Mouse (Mus musculus) embryonic facial prominence, embryonic 14.5 days (tissue): ENCODE data around the gene Rasgrp4. TPM values are rescaled to one million over a fixed set of nuclear protein-coding genes. Genes with fewer than 3 reads are reported as not detected.
"Not testable (repeated sequence)": the region's sequence is repeated elsewhere in the genome, so short reads cannot be mapped to it uniquely, and the experiment has no call there.

Experiments used
- ATAC-seq: fragments of 200-750 bp; cut with Nextera tagmentation; 2 replicates; pipeline ENCODE4 v1.8.0; 2017; ENCODE audit warnings: low read depth, moderate number of reproducible peaks, moderate TSS enrichment
- DNase-seq: peaks from one replicate; pipeline ENCODE4 v3.0.0-alpha.2; 2015; ENCODE audit warnings: low spot score
- H3K27ac ChIP-seq: fragments of 300-500 bp; sonication (generic); replicated peaks from 2 replicates; pipeline ENCODE4 v1.5.1; 2014; ENCODE audit warnings: low read depth, mild to moderate bottlenecking, low read length, moderate library complexity
- H3K27me3 ChIP-seq: fragments of 300-500 bp; sonication (generic); replicated peaks from 2 replicates; pipeline ENCODE4 v1.6.1; 2014; ENCODE audit warnings: low read length; ENCODE audit not compliant: control insufficient read depth, insufficient read depth
- H3K36me3 ChIP-seq: fragments of 300-500 bp; sonication (generic); 2 replicates; pipeline ENCODE4 v1.6.1; 2014; ENCODE audit warnings: low read length, mixed read lengths; ENCODE audit not compliant: control insufficient read depth, insufficient read depth
- H3K4me1 ChIP-seq: fragments of 300-500 bp; sonication (generic); 2 replicates; pipeline ENCODE4 v1.6.1; 2014; ENCODE audit warnings: antibody characterized with exemption, low read length; ENCODE audit not compliant: control insufficient read depth, insufficient read depth
- H3K4me2 ChIP-seq: fragments of 300-500 bp; sonication (generic); 2 replicates; pipeline ENCODE4 v1.6.1; 2014; ENCODE audit warnings: low read depth, mild to moderate bottlenecking, low read length, moderate library complexity, mixed read lengths
- H3K4me3 ChIP-seq: fragments of 300-500 bp; sonication (generic); 2 replicates; pipeline ENCODE4 v1.5.1; 2014; ENCODE audit warnings: low read depth, mild to moderate bottlenecking, low read length
- H3K9ac ChIP-seq: fragments of 300-500 bp; sonication (generic); 2 replicates; pipeline ENCODE4 v1.6.1; 2014; ENCODE audit warnings: low read depth, mild to moderate bottlenecking, low read length, moderate library complexity, mixed read lengths
- H3K9me3 ChIP-seq: fragments of 300-500 bp; sonication (generic); 2 replicates; pipeline ENCODE4 v1.6.1; 2016; ENCODE audit warnings: low read length; ENCODE audit not compliant: control insufficient read depth
- WGBS: fragments of 180-500 bp; shearing (Covaris S2); extraction: QIAGEN DNeasy Blood & Tissue Kit; methylation state at CpG from one replicate; pipeline ENCODE4 v1.1.7; 2014; 5-methylcytosine and 5-hydroxymethylcytosine counted together
- polyA plus RNA-seq: library from polyadenylated mRNA; unstranded; fragments of >200 nt; fragmentation: Nextera tagmentation; extraction: Ambion mirVana; gene quantifications from 2 replicates; pipeline ENCODE4 v1.2.1, GENCODE M21; 2014

Rasgrp4 gene
- polyA plus RNA-seq, 1 experiment from 2014 or later = 0.78 TPM

DNA sequence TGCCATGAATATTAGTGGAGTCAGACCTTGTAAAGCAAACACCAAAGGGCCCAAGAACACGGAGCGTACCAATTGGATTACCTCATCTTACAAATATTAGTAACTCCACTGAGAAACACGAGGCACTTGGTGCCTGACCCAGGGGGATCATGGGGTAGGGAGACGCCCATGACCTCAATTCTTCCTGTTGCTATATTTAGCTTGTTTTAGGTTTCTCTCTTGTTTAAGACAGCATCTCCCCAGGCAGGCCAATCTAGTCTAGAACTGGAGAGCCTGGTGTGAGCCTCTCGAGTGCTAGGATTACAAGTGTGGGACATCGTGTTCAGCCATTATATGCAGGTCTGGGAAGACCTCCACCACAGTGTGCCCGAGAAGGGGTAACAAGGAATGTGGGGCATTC lies 44.7 kb downstream of the Rasgrp4 start:
- H3K36me3 ChIP-seq = peaks cover 34% of the 10 kb centered on the region
- 32% methylated on average over 7 of the region's 7 CpGs for WGBS

DNA sequence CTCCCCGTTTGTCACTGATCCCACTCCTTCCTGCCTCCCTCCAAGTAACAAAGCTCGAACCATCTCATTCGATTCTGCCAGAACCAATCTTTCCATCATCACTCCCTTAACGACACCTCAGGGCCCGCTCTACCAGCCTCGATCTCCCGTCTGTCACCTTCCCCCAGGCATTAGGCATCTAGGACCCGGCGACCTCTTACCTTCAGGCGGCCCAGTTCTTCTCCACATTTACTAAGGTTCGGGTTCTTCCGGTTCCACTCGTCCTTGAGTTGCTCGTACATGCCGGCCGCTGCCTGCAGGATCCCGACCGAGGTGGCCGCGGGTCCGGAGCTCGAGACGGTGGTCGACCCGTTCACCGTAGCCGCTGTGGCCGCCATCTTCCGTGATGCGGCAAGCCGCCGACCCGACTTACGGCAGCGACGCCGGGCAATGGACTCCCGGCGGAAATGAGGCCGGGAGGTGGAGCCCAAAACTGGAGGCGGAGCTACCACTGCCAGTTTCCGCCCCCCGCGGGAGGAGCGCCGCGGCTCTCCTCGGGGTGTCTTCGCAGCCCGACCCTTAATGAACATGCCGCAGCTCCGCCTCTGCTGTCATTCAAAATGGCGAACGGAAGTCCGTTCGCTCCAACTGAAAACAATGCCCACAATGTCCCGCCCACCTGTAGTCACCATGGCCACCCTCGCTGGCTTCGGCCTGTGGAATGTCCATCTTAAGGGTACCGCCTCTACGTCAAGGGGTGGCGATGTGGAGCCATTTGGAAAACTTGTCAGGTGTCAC lies 45.6 kb downstream of the Rasgrp4 start, which contains the start of gene Psmd8:
Gene Psmd8 (minus strand): TSS at position 625 of the 777 bp plus-strand sequence.
- peak within 1 kb of the TSS; percentile 66 for H3K27ac ChIP-seq
- under 1% methylated on average over 62 of the region's 62 CpGs for WGBS
- peak; percentile 97 for ATAC-seq
- H3K27me3 ChIP-seq = no peaks in the 10 kb centered on the region
- H3K9ac ChIP-seq = peak within 1 kb of the TSS; percentile 89
- peaks cover 10% of the 10 kb centered on the region; the same call in 1 of the 2 replicates for H3K4me1 ChIP-seq
- peak; percentile 99 for DNase-seq
- peaks cover 24% of the 10 kb centered on the region for H3K36me3 ChIP-seq
- H3K9me3 ChIP-seq = no peaks in the 10 kb centered on the region
- H3K4me2 ChIP-seq = peak within 1 kb of the TSS; percentile 81
- peak within 1 kb of the TSS; percentile 73 for H3K4me3 ChIP-seq

More for the DNA sequence above, 44.7 kb downstream of the Rasgrp4 start:
- Histone ChIP-seq H3K27ac (no peak overlapping the region), H3K4me1 (peaks cover 10% of the 10 kb centered on the region; the same call in 1 of the 2 replicates), H3K9ac (peak overlapping the region; percentile 89), H3K4me3 (peak overlapping the region; percentile 73), H3K27me3 (peaks cover 8% of the 10 kb centered on the region), H3K9me3 (no peaks in the 10 kb centered on the region), H3K4me2 (peak overlapping the region; percentile 81)
- ATAC-seq (no peak), DNase-seq (no peak)

DNA sequence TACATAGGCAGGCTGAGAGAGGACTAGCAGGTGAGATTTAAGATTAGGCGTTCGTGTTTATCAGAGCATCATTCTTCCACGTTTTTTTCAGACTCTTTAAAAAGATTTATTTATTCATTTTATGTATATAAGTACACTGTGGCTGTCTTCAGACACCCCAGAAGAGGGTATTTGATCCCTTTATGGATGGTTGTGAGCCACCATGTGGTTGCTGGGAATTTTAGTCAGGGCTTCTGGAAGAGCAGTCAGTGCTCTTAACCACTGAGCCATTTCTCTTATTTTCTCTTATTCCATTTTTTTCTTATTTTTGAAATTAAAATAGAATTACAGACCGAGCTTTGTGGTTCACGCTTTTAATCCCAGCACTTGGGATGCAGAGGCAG lies 46.2 kb downstream of the Rasgrp4 start:
- no peaks in the 10 kb centered on the region for H3K9me3 ChIP-seq
- no peak overlapping the region for H3K9ac ChIP-seq
- peak overlapping the region; percentile 81 for H3K4me2 ChIP-seq
- ATAC-seq (peak; percentile 19), DNase-seq (no peak)
- H3K27ac ChIP-seq = no peak overlapping the region
- no peaks in the 10 kb centered on the region for H3K27me3 ChIP-seq
- peaks cover 10% of the 10 kb centered on the region; the same call in 1 of the 2 replicates for H3K4me1 ChIP-seq
- H3K36me3 ChIP-seq = peaks cover 18% of the 10 kb centered on the region; the same call in 1 of the 2 replicates
- WGBS = 38% methylated on average over 5 of the region's 5 CpGs
- H3K4me3 ChIP-seq = peak overlapping the region; percentile 73

DNA sequence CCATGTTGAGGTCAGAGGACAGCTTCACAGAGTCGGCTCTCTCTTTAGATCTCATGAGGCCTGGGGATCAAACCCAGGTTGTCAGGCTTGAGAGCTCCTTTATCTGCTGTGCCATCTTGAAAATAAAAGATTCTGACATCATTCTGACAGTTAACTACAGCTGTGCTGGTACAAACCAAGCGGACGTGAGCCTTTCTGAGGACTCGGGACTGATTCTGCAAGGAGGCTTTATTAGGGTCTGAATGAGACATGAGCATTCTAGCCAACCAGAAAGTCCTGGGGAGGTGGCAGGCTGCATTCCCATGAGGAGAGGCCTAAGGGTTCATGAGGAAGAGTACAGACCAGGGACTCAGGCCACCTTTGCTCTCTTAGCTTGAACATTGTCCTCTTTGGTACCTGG lies 46.7 kb downstream of the Rasgrp4 start:
- H3K9me3 ChIP-seq, DNase-seq, H3K4me1 ChIP-seq, ATAC-seq, H3K4me2 ChIP-seq, H3K4me3 ChIP-seq, H3K27me3 ChIP-seq, H3K27ac ChIP-seq, H3K9ac ChIP-seq: not testable (repeated sequence)
- WGBS = 90% methylated on average over 4 of the region's 4 CpGs
- H3K36me3 ChIP-seq = peaks cover 14% of the 10 kb centered on the region; the same call in 1 of the 2 replicates

DNA sequence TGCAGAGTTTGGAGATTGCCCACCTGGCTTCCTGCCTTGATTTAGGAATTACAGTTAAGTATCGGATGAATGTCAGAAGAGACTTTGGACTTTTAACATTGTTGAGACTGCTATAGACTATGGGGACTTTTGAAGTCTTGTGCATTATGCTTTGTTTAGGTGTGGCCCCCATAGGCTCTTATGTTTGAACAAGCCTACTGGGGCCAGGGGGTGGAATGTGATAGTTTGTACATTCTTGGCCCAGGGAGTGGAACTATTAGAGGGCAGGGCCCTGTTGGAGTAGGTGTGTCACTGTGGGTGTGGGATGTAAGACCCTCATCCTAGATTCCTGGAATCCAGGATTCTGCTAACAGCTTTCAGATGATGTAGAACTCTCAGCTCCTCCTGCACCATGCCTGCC lies 59.6 kb downstream of the Rasgrp4 start:
- ATAC-seq, H3K4me2 ChIP-seq, H3K9ac ChIP-seq, H3K9me3 ChIP-seq, DNase-seq, H3K27ac ChIP-seq, H3K27me3 ChIP-seq, H3K4me3 ChIP-seq, H3K36me3 ChIP-seq, H3K4me1 ChIP-seq: not testable (repeated sequence)
- 100% methylated on average over 1 of the region's 1 CpGs for WGBS

DNA sequence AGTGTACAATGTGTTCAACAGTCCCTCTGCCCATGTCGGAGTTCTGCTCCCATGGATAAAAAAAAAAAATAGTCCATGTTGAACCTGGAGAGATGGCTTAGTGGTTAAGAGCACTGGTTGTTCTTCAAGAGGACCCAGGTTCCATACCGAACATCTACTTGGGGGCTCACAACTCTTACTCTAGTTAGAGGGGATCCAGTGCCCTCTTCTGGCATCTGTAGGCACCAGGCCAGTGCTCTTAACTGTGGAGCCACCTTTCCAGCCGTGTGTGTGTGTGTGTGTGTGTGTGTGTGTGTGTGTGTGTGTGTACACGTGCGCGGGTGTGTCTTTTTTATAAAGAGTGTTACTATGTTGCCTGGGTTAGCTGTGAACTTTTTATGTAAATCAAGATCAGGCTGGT lies 67.9 kb downstream of the Rasgrp4 start:
- ATAC-seq (no peak), DNase-seq (no peak)
- 82% methylated on average over 6 of the region's 6 CpGs for WGBS
- Histone ChIP-seq H3K36me3 (no peaks in the 10 kb centered on the region), H3K4me1 (no peaks in the 10 kb centered on the region), H3K9me3 (no peaks in the 10 kb centered on the region), H3K4me3 (no peak overlapping the region), H3K4me2 (no peak overlapping the region), H3K9ac (no peak overlapping the region), H3K27me3 (no peaks in the 10 kb centered on the region), H3K27ac (no peak overlapping the region)

Other genes with a start within 250 kb of the Rasgrp4 start
- gene Actn4, start 172.5 kb upstream of the Rasgrp4 start, polyA plus RNA-seq = 256 and 280 TPM in 2 replicates
- 403 and 404 TPM in 2 replicates for gene Eif3k, start 153.0 kb upstream of the Rasgrp4 start, polyA plus RNA-seq
- gene Map4k1, start 152.8 kb upstream of the Rasgrp4 start, polyA plus RNA-seq = 7.2 and 8.7 TPM in 2 replicates
- 10.6 and 11.5 TPM in 2 replicates for gene Ryr1, start 9.7 kb upstream of the Rasgrp4 start, polyA plus RNA-seq
- 15.4 and 16.5 TPM in 2 replicates for gene Fam98c, start 21.4 kb downstream of the Rasgrp4 start, polyA plus RNA-seq
- gene Ggn, start 35.4 kb downstream of the Rasgrp4 start, polyA plus RNA-seq = 0.51 and 0.72 TPM in 2 replicates
- gene Spred3, start 35.6 kb downstream of the Rasgrp4 start, polyA plus RNA-seq = 3.0 and 3.6 TPM in 2 replicates
- 244 and 264 TPM in 2 replicates for gene Psmd8, start 45.9 kb downstream of the Rasgrp4 start, polyA plus RNA-seq
- 0.19 and 0.47 TPM in 2 replicates for gene Catsperg1, start 79.2 kb downstream of the Rasgrp4 start, polyA plus RNA-seq
- gene Kcnk6, start 97.7 kb downstream of the Rasgrp4 start, polyA plus RNA-seq = 1.4 and 2.2 TPM in 2 replicates
- 110 and 122 TPM in 2 replicates for gene Yif1b, start 103.5 kb downstream of the Rasgrp4 start, polyA plus RNA-seq
- 1.9 and 4.3 TPM in 2 replicates for gene 2200002D01Rik, start 113.6 kb downstream of the Rasgrp4 start, polyA plus RNA-seq
- gene Spint2, start 147.1 kb downstream of the Rasgrp4 start, polyA plus RNA-seq = 116 and 120 TPM in 2 replicates
- gene Ppp1r14a, start 154.5 kb downstream of the Rasgrp4 start, polyA plus RNA-seq = 11.6 and 13.8 TPM in 2 replicates
- 11.4 TPM in 2 replicates for gene Dpf1, start 169.1 kb downstream of the Rasgrp4 start, polyA plus RNA-seq